Mouse (Mus musculus) midbrain, embryonic 15.5 days (tissue): Measurements from ENCODE around the gene Lrch3. TPM values are rescaled to one million over a fixed set of nuclear protein-coding genes. Genes with fewer than 3 reads are reported as not detected.
"Not testable (repeated sequence)": the region's sequence is repeated elsewhere in the genome, so short reads cannot be mapped to it uniquely, and the experiment has no call there.

Source experiments
- ATAC-seq: fragments of 200-750 bp; cut with Nextera tagmentation; replicated peaks from 2 replicates; pipeline ENCODE4 v1.8.0; 2017; ENCODE audit warnings: moderate TSS enrichment
- H3K27ac ChIP-seq: fragments of 300-500 bp; sonication (generic); 2 replicates; pipeline ENCODE4 v1.5.1; 2015; ENCODE audit warnings: mild to moderate bottlenecking, inconsistent platforms
- H3K27me3 ChIP-seq: fragments of 300-500 bp; sonication (generic); replicated peaks from 2 replicates; pipeline ENCODE4 v1.6.1; 2015; ENCODE audit warnings: inconsistent platforms
- H3K36me3 ChIP-seq: fragments of 300-500 bp; sonication (generic); replicated peaks from 2 replicates; pipeline ENCODE4 v1.6.1; 2015; ENCODE audit warnings: inconsistent platforms
- H3K4me1 ChIP-seq: fragments of 300-500 bp; sonication (generic); 2 replicates; pipeline ENCODE4 v1.6.1; 2015; ENCODE audit warnings: inconsistent platforms
- H3K4me2 ChIP-seq: fragments of 300-500 bp; sonication (generic); 2 replicates; pipeline ENCODE4 v1.6.1; 2015; ENCODE audit warnings: inconsistent platforms, mild to moderate bottlenecking, moderate library complexity
- H3K4me3 ChIP-seq: fragments of 300-500 bp; sonication (generic); 2 replicates; pipeline ENCODE4 v1.5.1; 2015; ENCODE audit warnings: mild to moderate bottlenecking, inconsistent platforms
- H3K9ac ChIP-seq: fragments of 300-500 bp; sonication (generic); 2 replicates; pipeline ENCODE4 v1.6.1; 2015; ENCODE audit warnings: mild to moderate bottlenecking, inconsistent platforms
- H3K9me3 ChIP-seq: fragments of 300-500 bp; sonication (generic); 2 replicates; pipeline ENCODE4 v1.6.1; 2016; ENCODE audit warnings: inconsistent platforms
- WGBS: fragments of 180-500 bp; shearing (Covaris S2); methylation state at CpG from one replicate; pipeline ENCODE4 v1.1.7; 2015; ENCODE audit warnings: mixed read lengths; 5-methylcytosine and 5-hydroxymethylcytosine counted together
- polyA plus RNA-seq: library from polyadenylated mRNA; unstranded; fragments of >200 nt; fragmentation: Nextera tagmentation; extraction: Ambion mirVana; gene quantifications from 2 replicates; pipeline ENCODE4 v1.2.1, GENCODE M21; 2015

Lrch3 gene
- polyA plus RNA-seq, 1 experiment from 2014 or later = 56.3 TPM

DNA sequence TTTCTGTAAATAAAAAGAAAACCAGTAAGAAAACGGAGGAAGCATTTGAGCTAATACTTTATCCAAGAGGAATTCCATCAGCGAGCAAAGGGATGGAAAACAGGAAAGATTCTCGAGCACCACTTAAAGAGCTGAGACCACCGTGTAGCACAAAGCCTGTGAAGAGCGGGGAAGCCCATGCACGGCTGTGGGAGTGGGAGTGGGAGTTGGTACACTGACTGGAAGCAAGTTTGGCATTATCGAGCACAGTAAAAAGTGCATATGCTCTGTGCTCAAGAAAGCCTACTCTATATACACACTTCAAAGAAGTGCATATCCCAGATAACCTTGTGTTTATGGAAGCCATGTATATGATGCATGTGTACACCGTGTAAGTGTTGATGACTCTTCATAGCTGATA lies 13.1 kb downstream of the Lrch3 start:
- H3K4me2 ChIP-seq = no peak overlapping the region
- H3K9ac ChIP-seq = no peak overlapping the region
- no peaks in the 10 kb centered on the region for H3K9me3 ChIP-seq
- no peaks in the 10 kb centered on the region for H3K4me1 ChIP-seq
- no peak for ATAC-seq
- H3K27ac ChIP-seq = no peak overlapping the region
- H3K4me3 ChIP-seq = no peak overlapping the region
- no peaks in the 10 kb centered on the region for H3K27me3 ChIP-seq
- 93% methylated on average over 8 of the region's 8 CpGs for WGBS
- peaks cover 6% of the 10 kb centered on the region; the same call in 1 of the 2 replicates for H3K36me3 ChIP-seq

GRCm38 (mm10) chr16:32929918-32930317 lies 16.0 kb downstream of the Lrch3 start:
- H3K4me2 ChIP-seq = no peak overlapping the region
- no peak overlapping the region for H3K9ac ChIP-seq
- no peaks in the 10 kb centered on the region for H3K27me3 ChIP-seq
- H3K36me3 ChIP-seq = 0 out of 2 replicates have a peak, but pooled peaks cover 3% of the 10 kb centered on the region
- no peak for ATAC-seq
- 22% methylated on average over 2 of the region's 2 CpGs for WGBS
- H3K4me3 ChIP-seq = no peak overlapping the region
- no peaks in the 10 kb centered on the region for H3K9me3 ChIP-seq
- no peak overlapping the region for H3K27ac ChIP-seq
- no peaks in the 10 kb centered on the region for H3K4me1 ChIP-seq

GRCm38 (mm10) chr16:32934470-32934869 lies 20.6 kb downstream of the Lrch3 start:
- Histone ChIP-seq H3K27me3 (no peaks in the 10 kb centered on the region), H3K4me3 (no peak overlapping the region), H3K4me1 (0 out of 2 replicates have a peak, but pooled peaks cover 3% of the 10 kb centered on the region), H3K9ac (no peak overlapping the region), H3K36me3 (no peaks in the 10 kb centered on the region), H3K4me2 (no peak overlapping the region), H3K27ac (no peak overlapping the region), H3K9me3 (no peaks in the 10 kb centered on the region)
- 81% methylated on average over 2 of the region's 2 CpGs for WGBS
- ATAC-seq = no peak

- WGBS = 81% methylated on average over 1 of the region's 1 CpGs
- no peak for ATAC-seq
Observed at GRCm38 (mm10) chr16:32935088-32935487, 21.2 kb downstream of the Lrch3 start.

DNA sequence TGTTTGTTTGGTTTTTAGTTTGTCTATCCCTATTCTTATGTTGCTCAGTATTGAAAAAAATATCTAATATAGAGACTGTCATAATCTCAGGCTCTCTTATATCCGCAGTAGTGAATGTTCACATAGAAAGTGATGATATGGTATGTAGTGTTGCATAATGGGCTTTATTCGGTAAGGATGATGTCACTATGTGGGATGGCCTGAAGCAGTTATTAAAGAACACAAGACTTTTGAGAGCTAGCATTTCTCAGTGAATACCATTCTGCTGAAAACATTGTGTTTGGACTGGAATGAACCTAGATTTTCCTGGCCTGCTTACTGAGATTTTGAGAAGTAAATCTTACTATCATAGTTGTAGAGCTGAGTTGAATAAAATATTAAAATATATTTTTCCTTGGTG lies 23.5 kb downstream of the Lrch3 start:
- no peaks in the 10 kb centered on the region for H3K36me3 ChIP-seq
- ATAC-seq = no peak
- WGBS = 74% methylated on average over 2 of the region's 2 CpGs

More at GRCm38 (mm10) chr16:32935088-32935487, 21.2 kb downstream of the Lrch3 start:
- Histone ChIP-seq H3K9ac (no peak overlapping the region), H3K27me3 (no peaks in the 10 kb centered on the region), H3K36me3 (no peaks in the 10 kb centered on the region), H3K4me2 (no peak overlapping the region), H3K9me3 (no peaks in the 10 kb centered on the region), H3K4me1 (0 out of 2 replicates have a peak, but pooled peaks cover 3% of the 10 kb centered on the region), H3K4me3 (no peak overlapping the region), H3K27ac (no peak overlapping the region)

GRCm38 (mm10) chr16:32939301-32939700 lies 25.4 kb downstream of the Lrch3 start:
- WGBS = 27% methylated on average over 3 of the region's 3 CpGs
- not testable (repeated sequence) for H3K36me3 ChIP-seq, H3K27me3 ChIP-seq, H3K27ac ChIP-seq, H3K9me3 ChIP-seq, H3K4me1 ChIP-seq, ATAC-seq, H3K4me3 ChIP-seq, H3K4me2 ChIP-seq, H3K9ac ChIP-seq

More for the DNA sequence above, 23.5 kb downstream of the Lrch3 start:
- H3K4me1 ChIP-seq = 0 out of 2 replicates have a peak, but pooled peaks cover 3% of the 10 kb centered on the region
- H3K9me3 ChIP-seq = no peaks in the 10 kb centered on the region
- no peak overlapping the region for H3K27ac ChIP-seq
- H3K27me3 ChIP-seq = no peaks in the 10 kb centered on the region
- no peak overlapping the region for H3K4me2 ChIP-seq
- H3K9ac ChIP-seq = no peak overlapping the region
- H3K4me3 ChIP-seq = no peak overlapping the region

DNA sequence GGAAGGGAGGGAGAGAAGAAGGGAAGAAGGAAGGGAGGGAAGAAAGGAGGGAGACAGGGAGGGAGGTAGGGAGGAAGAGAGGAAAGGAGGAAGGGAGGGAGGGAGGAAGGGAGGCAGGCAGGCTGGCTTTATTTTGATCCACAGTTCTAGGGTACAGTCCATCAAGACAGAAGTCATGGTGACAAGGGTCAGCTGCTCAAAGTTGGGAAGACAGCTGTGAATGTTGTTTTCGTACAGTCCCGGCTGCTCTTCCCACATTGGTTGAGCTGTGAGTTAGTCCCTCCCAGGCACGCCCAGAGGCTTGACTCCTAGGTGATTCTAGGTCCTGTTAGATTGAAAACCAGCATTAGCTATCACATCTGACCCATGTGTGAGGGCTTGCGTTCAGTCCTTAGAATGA lies 25.8 kb downstream of the Lrch3 start:
- H3K4me3 ChIP-seq, H3K27ac ChIP-seq, H3K36me3 ChIP-seq, H3K9me3 ChIP-seq, H3K9ac ChIP-seq, H3K27me3 ChIP-seq, ATAC-seq, H3K4me1 ChIP-seq, H3K4me2 ChIP-seq: not testable (repeated sequence)
- 82% methylated on average over 4 of the region's 4 CpGs for WGBS

DNA sequence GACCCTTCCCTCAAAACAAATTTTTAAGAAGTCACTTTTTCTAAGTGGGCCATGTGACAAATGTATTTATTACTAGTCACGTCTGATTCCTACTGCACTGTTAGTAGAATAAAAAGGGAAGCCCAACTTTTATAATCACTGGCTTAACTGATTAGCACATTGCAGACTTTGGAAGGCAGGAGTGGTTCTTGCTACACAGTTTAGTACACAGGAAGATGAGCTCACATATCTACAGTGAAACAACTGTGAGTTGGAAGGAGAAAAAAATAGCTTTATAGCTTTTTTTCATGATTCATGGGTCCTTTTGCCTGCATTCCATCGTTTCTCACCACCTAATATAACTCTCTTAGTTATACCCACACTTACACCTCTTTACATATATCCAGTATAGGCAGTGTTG lies 27.3 kb downstream of the Lrch3 start:
- not testable (repeated sequence) for H3K9me3 ChIP-seq, H3K27ac ChIP-seq, H3K36me3 ChIP-seq, H3K4me1 ChIP-seq, H3K9ac ChIP-seq, H3K4me2 ChIP-seq, H3K4me3 ChIP-seq, ATAC-seq, H3K27me3 ChIP-seq
- 94% methylated on average over 2 of the region's 2 CpGs for WGBS

DNA sequence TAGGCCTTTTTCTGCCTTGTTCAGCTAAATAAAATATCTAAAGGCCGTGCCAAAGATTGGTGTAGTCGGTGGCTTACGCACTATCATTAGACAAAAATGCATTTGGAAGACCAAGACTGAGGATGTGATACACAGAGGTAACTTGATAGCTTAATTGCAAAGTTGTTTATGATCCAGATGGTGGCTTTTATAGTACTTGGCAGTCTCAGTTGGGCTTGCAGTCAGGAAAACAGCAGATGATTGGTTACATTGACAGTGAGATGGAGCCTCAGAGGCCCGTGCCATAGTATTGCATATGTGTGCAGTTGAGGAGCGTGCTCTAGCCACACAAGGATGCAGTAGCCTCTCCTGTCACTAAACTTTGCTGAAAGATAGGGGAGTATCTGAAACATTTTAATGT lies 28.8 kb downstream of the Lrch3 start:
- H3K4me1 ChIP-seq = no peaks in the 10 kb centered on the region
- no peak overlapping the region for H3K4me3 ChIP-seq
- H3K27me3 ChIP-seq = no peaks in the 10 kb centered on the region
- H3K9ac ChIP-seq = no peak overlapping the region
- no peaks in the 10 kb centered on the region for H3K36me3 ChIP-seq
- no peak overlapping the region for H3K27ac ChIP-seq
- H3K9me3 ChIP-seq = no peaks in the 10 kb centered on the region
- 87% methylated on average over 5 of the region's 5 CpGs for whole genome bisulfite sequencing
- H3K4me2 ChIP-seq = no peak overlapping the region
- no peak for ATAC-seq

GRCm38 (mm10) chr16:32945379-32945778 lies 31.5 kb downstream of the Lrch3 start:
- 41% methylated on average over 5 of the region's 5 CpGs for WGBS
- Histone ChIP-seq H3K9ac (no peak overlapping the region), H3K4me2 (no peak overlapping the region), H3K4me3 (no peak overlapping the region), H3K4me1 (no peaks in the 10 kb centered on the region), H3K27ac (no peak overlapping the region), H3K27me3 (no peaks in the 10 kb centered on the region), H3K9me3 (no peaks in the 10 kb centered on the region), H3K36me3 (no peaks in the 10 kb centered on the region)
- no peak for ATAC-seq

- Histone ChIP-seq H3K4me3 (no peak overlapping the region), H3K27ac (no peak overlapping the region), H3K9me3 (no peaks in the 10 kb centered on the region), H3K27me3 (no peaks in the 10 kb centered on the region), H3K4me2 (no peak overlapping the region), H3K4me1 (no peaks in the 10 kb centered on the region), H3K36me3 (no peaks in the 10 kb centered on the region), H3K9ac (no peak overlapping the region)
- WGBS = 74% methylated on average over 8 of the region's 8 CpGs
- ATAC-seq = no peak
Observed at GRCm38 (mm10) chr16:32948016-32948415, 34.1 kb downstream of the Lrch3 start.

GRCm38 (mm10) chr16:32948656-32949055 lies 34.8 kb downstream of the Lrch3 start:
- no peaks in the 10 kb centered on the region for H3K27me3 ChIP-seq
- no peaks in the 10 kb centered on the region for H3K4me1 ChIP-seq
- WGBS = 88% methylated on average over 5 of the region's 5 CpGs
- no peak overlapping the region for H3K27ac ChIP-seq
- no peak overlapping the region for H3K4me3 ChIP-seq
- H3K36me3 ChIP-seq = no peaks in the 10 kb centered on the region
- no peaks in the 10 kb centered on the region for H3K9me3 ChIP-seq
- H3K4me2 ChIP-seq = no peak overlapping the region
- H3K9ac ChIP-seq = no peak overlapping the region
- no peak for ATAC-seq

GRCm38 (mm10) chr16:32949281-32949680 lies 35.4 kb downstream of the Lrch3 start:
- no peaks in the 10 kb centered on the region for H3K9me3 ChIP-seq
- no peak for ATAC-seq
- no peak overlapping the region for H3K4me3 ChIP-seq
- H3K4me1 ChIP-seq = no peaks in the 10 kb centered on the region
- H3K27me3 ChIP-seq = no peaks in the 10 kb centered on the region
- no peaks in the 10 kb centered on the region for H3K36me3 ChIP-seq
- no peak overlapping the region for H3K9ac ChIP-seq
- H3K4me2 ChIP-seq = no peak overlapping the region
- H3K27ac ChIP-seq = no peak overlapping the region
